Mouse (Mus musculus) liver, embryonic 14.5 days (tissue): Measurements from ENCODE around the gene Kmo.

Experiments
- CTCF ChIP-seq: IDR thresholded peaks from 2 replicates; pipeline ENCODE4 v1.5.1; 2016; ENCODE audit warnings: antibody characterized with exemption, low read depth, control low read depth
- EP300 ChIP-seq: IDR thresholded peaks from 2 replicates; pipeline ENCODE4 v1.6.1; 2016; ENCODE audit warnings: antibody characterized with exemption, low read depth

GRCm38 (mm10) chr1:175699375-175699774, 79.2 kb downstream of the Kmo start:
- TF ChIP-seq CTCF (no peak), EP300 (no peak)
